20 mouse cellular contexts compared by ENCODE assay signal in the genomic region with DNA sequence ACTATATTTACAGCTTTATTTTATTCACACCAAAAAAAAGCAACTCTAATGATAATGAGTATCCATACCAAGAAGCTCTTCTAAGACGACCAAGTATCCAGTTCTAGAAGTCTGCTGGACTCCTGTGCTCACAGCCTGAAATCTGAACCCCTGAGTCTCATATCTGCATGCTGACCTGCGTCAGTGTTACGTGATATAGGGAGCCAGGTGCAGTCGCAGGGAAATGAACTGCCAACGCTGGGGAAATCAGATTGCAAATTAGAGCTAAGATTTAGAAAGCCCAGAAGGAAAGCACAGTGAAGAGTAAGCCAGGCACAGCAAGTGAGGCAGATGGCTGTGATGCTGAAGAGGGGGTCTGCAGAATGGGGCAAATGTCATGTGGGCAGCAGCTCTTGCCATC. TPM values are rescaled to one million over a fixed set of nuclear protein-coding genes. Genes with fewer than 3 reads are reported as not detected.
DNase-seq lines count a peak whose midpoint lies in the region; TF ChIP-seq lines count a peak whose summit lies in the region.
"Had no signal": no experiment of that assay in that cellular context is flagged by ENCODE, and none has a peak within 500 bp of the region (broad histone marks: within the 10 kb centered on the region; RNA-seq: fewer than 3 reads in every experiment).

No protein-coding gene starts in this region.

- intact Hi-C loops in gastrocnemius, adult 2 months (cut with DNase I), result loop anchor here (5.0 kb wide), 3 partner anchors 37 to 188 kb away; no protein-coding TSS in a partner anchor
- intact Hi-C loops in left cerebral cortex, postnatal 36 days (cut with DNase I), result loop anchor here (5.0 kb wide), 3 partner anchors 52 to 188 kb away; partner anchors contain the start of gene Ddit4l

- H3K4me3 ChIP-seq in gastrocnemius, adult 2 months, result peak overlapping the region; percentile 59
- no peak overlapping the region for H3K4me3 ChIP-seq in myocyte
- H3K4me3 ChIP-seq: forebrain, embryonic 10.5 days; heart, adult 2 months; heart, embryonic 15.5 days; hindbrain, embryonic 15.5 days; lung, embryonic 15.5 days had no signal

- H3K4me2 ChIP-seq in myocyte (ENCODE audit: low read depth), result no peak overlapping the region
- H3K4me2 ChIP-seq: heart, embryonic 15.5 days; hindbrain, embryonic 15.5 days; lung, embryonic 15.5 days had no signal

- H3K36me3 ChIP-seq in myocyte (ENCODE audit: control insufficient read depth, insufficient read depth), result no peaks in the 10 kb centered on the region
- H3K36me3 ChIP-seq: forebrain, embryonic 10.5 days; heart, embryonic 15.5 days; hindbrain, embryonic 15.5 days; lung, embryonic 15.5 days had no signal

- no peaks in the 10 kb centered on the region for H3K27me3 ChIP-seq in myocyte (ENCODE audit: control insufficient read depth, insufficient read depth, insufficient read length)
- H3K27me3 ChIP-seq: heart, embryonic 15.5 days; hindbrain, embryonic 15.5 days; lung, embryonic 15.5 days had no signal

- no peak for TF ChIP-seq POLR2A in brain, embryonic 14.5 days (IDR thresholded peaks at IDR 0.05; ENCODE audit: borderline replicate concordance, extremely low read depth, insufficient read depth, insufficient read length, poor library complexity, severe bottlenecking)
- no peak for TF ChIP-seq POLR2A in myocyte (IDR thresholded peaks at IDR 0.05; ENCODE audit: insufficient read length, low read depth)

- no peaks in the 10 kb centered on the region for H3K79me2 ChIP-seq in myocyte (ENCODE audit: control insufficient read depth, insufficient read depth)

- no peak for TF ChIP-seq CTCF in gastrocnemius, adult 2 months (IDR thresholded peaks at IDR 0.05)
- no peak for TF ChIP-seq CTCF in brain, embryonic 14.5 days (IDR thresholded peaks at IDR 0.05; ENCODE audit: borderline replicate concordance, extremely low read depth, insufficient read depth, insufficient read length)

- H3ac ChIP-seq in myocyte (ENCODE audit: control insufficient read depth, insufficient read length), result no peak overlapping the region

- DNase-seq in gastrocnemius, adult 2 months, result peak; percentile 76
- no peak for DNase-seq in gastrocnemius, postnatal 10 days
- DNase-seq in left cerebral cortex, postnatal 36 days (ENCODE audit: low spot score in 2 of 2), result peak; percentile 24 to 30
- DNase-seq in left cerebral cortex, adult 11 months (ENCODE audit: low spot score), result no peak
- peak; percentile 22 for DNase-seq in brain, embryonic 14.5 days (ENCODE audit: low read depth)
- DNase-seq in spleen, postnatal 4 days (ENCODE audit: low spot score in 2 of 2), result no peak
- DNase-seq: B cell, adult 2 months; cerebellum, adult 9-10 months; heart, adult 2 months; heart, postnatal 4 days; lung, postnatal 4 days; spleen, adult 18-20 months; thymus, adult 18-20 months; thymus, postnatal 4 days had no signal

- peak overlapping the region; percentile 90 for H3K27ac ChIP-seq in gastrocnemius, adult 2 months
- H3K27ac ChIP-seq: forebrain, embryonic 10.5 days; heart, adult 2 months; heart, embryonic 15.5 days; hindbrain, embryonic 15.5 days; liver, embryonic 14.5 days; lung, embryonic 15.5 days had no signal

TF ChIP-seq in myocyte, 11 proteins besides CTCF, POLR2A, EP300 and RAD21:
- TF ChIP-seq USF1 (IDR thresholded peaks at IDR 0.05; ENCODE audit: low read depth) (no peak), MYOD1 (IDR thresholded peaks at IDR 0.05; ENCODE audit: control insufficient read depth in 1 of 3, insufficient read length in 2 of 3, low read depth in 2 of 3) (peak in 2 of 3 experiments; percentile 19 to 22), CEBPB (IDR thresholded peaks at IDR 0.05; ENCODE audit: insufficient read depth, poor library complexity, severe bottlenecking) (no peak), MAX (IDR thresholded peaks at IDR 0.05; ENCODE audit: low read depth) (no peak)

RNA-seq across cellular contexts. Expression of gene Ddit4l, which starts 57.1 kb away (rescaled TPM):
- 100 to 1,000 TPM; 226 to 250 TPM for total RNA-seq in gastrocnemius, adult 2 months (2021)
- total RNA-seq in gastrocnemius, postnatal 10 days (2021), result 100 to 1,000 TPM; 182 to 257 TPM
- total RNA-seq in left cerebral cortex, postnatal 36 days (2021), result 10 to 100 TPM; 22.1 to 24.3 TPM
- 4.4 and 4.5 TPM in 2 replicates for polyA plus RNA-seq in brain, embryonic 14.5 days (2012; rRNA removed)
- 2.1 TPM for polyA plus RNA-seq in myocyte (2012; fragmentation: generic; extraction: Trizol)

Comparison
In these comparisons a context has a peak if more than half of its experiments do, and no peak if none do; other contexts are left out.
1. DNase-seq: peak in gastrocnemius, adult 2 months (single experiment), left cerebral cortex, postnatal 36 days (2 of 2) and brain, embryonic 14.5 days (single experiment); none in gastrocnemius, postnatal 10 days (single experiment), left cerebral cortex, adult 11 months (single experiment) and spleen, postnatal 4 days (0 of 2).
2. RNA of gene Ddit4l, which starts 57.1 kb away (total RNA-seq): 182 to 257 TPM in gastrocnemius, postnatal 10 days and 226 to 250 TPM in gastrocnemius, adult 2 months; 22.1 to 24.3 TPM in left cerebral cortex, postnatal 36 days; every median in the first group is over 4 times any median in the second.